Mouse (Mus musculus) E14TG2a.4 (cell line): ENCODE measurements around the gene Adgrb2.

Source experiments
- H3K27me3 ChIP-seq: 2 replicates; pipeline ENCODE4 v1.6.1; 2014; ENCODE audit warnings: low read length, control low read depth; ENCODE audit not compliant: insufficient read depth
- H3K36me3 ChIP-seq: 2 replicates; pipeline ENCODE4 v1.6.1; 2014; ENCODE audit warnings: low read length, control low read depth; ENCODE audit not compliant: insufficient read depth
- H3K4me1 ChIP-seq: replicated peaks from 2 replicates; pipeline ENCODE4 v1.6.1; 2014; ENCODE audit warnings: low read depth, low read length, control low read depth
- H3K4me3 ChIP-seq: replicated peaks from 2 replicates; pipeline ENCODE4 v1.5.1; 2014; ENCODE audit warnings: mild to moderate bottlenecking, low read length
- H3K9me3 ChIP-seq: 2 replicates; pipeline ENCODE4 v1.6.1; 2014; ENCODE audit warnings: low read length, control low read depth
- CTCF ChIP-seq: conservative IDR thresholded peaks from 2 replicates; pipeline ENCODE4 v1.5.1; 2014; ENCODE audit warnings: low read length
- NANOG ChIP-seq: IDR thresholded peaks from 2 replicates; pipeline ENCODE4 v1.6.1; 2014; ENCODE audit warnings: borderline replicate concordance, low read length, mixed read lengths
- POU5F1 ChIP-seq: IDR thresholded peaks from 2 replicates; pipeline ENCODE4 v1.6.1; 2014; ENCODE audit warnings: low read length, borderline replicate concordance

Adgrb2 gene

GRCm38 (mm10) chr4:130009043-130009442 is 24.4 kb downstream of the Adgrb2 start:
- Histone ChIP-seq H3K27me3 (peaks cover 62% of the 10 kb centered on the region), H3K4me1 (peaks cover 63% of the 10 kb centered on the region), H3K4me3 (no peak overlapping the region), H3K36me3 (peaks cover 8% of the 10 kb centered on the region), H3K9me3 (no peaks in the 10 kb centered on the region)
- TF ChIP-seq POU5F1, result no peak
- TF ChIP-seq NANOG, result no peak
- TF ChIP-seq CTCF, result no peak

GRCm38 (mm10) chr4:130010723-130011122 is 26.1 kb downstream of the Adgrb2 start:
- Histone ChIP-seq H3K9me3 (no peaks in the 10 kb centered on the region), H3K4me1 (peaks cover 65% of the 10 kb centered on the region), H3K27me3 (peaks cover 64% of the 10 kb centered on the region), H3K36me3 (peaks cover 8% of the 10 kb centered on the region), H3K4me3 (no peak overlapping the region)
- TF ChIP-seq CTCF (no peak), NANOG (no peak), POU5F1 (no peak)

GRCm38 (mm10) chr4:130012234-130012633 is 27.6 kb downstream of the Adgrb2 start:
- Histone ChIP-seq H3K36me3 (peaks cover 8% of the 10 kb centered on the region), H3K4me1 (peaks cover 67% of the 10 kb centered on the region), H3K4me3 (no peak overlapping the region), H3K27me3 (peaks cover 62% of the 10 kb centered on the region), H3K9me3 (no peaks in the 10 kb centered on the region)
- TF ChIP-seq POU5F1, result no peak
- TF ChIP-seq NANOG, result no peak
- TF ChIP-seq CTCF, result no peak

- H3K9me3 ChIP-seq, result no peaks in the 10 kb centered on the region
- H3K4me3 ChIP-seq, result peak overlapping the region; percentile 45
- peaks cover 65% of the 10 kb centered on the region for H3K4me1 ChIP-seq
- H3K36me3 ChIP-seq, result peaks cover 8% of the 10 kb centered on the region
- peaks cover 60% of the 10 kb centered on the region for H3K27me3 ChIP-seq
- no peak for TF ChIP-seq POU5F1
- no peak for TF ChIP-seq CTCF
- TF ChIP-seq NANOG, result no peak
These were observed 28.4 kb downstream of the Adgrb2 start for GRCm38 (mm10) chr4:130013111-130013510.

GRCm38 (mm10) chr4:130016010-130016409 is 31.3 kb downstream of the Adgrb2 start:
- no peak for TF ChIP-seq NANOG
- no peak for TF ChIP-seq CTCF
- TF ChIP-seq POU5F1, result no peak
- no peaks in the 10 kb centered on the region for H3K9me3 ChIP-seq
- no peak overlapping the region for H3K4me3 ChIP-seq
- peaks cover 8% of the 10 kb centered on the region for H3K36me3 ChIP-seq
- peaks cover 52% of the 10 kb centered on the region for H3K27me3 ChIP-seq
- H3K4me1 ChIP-seq, result peaks cover 52% of the 10 kb centered on the region

GRCm38 (mm10) chr4:130017036-130017674 is 32.5 kb downstream of the Adgrb2 start:
- no peak for TF ChIP-seq NANOG
- TF ChIP-seq POU5F1, result no peak
- TF ChIP-seq CTCF, result no peak
- H3K4me3 ChIP-seq, result no peak overlapping the region

GRCm38 (mm10) chr4:130022952-130023351 is 38.3 kb downstream of the Adgrb2 start:
- peaks cover 48% of the 10 kb centered on the region for H3K27me3 ChIP-seq
- H3K36me3 ChIP-seq, result no peaks in the 10 kb centered on the region
- no peak overlapping the region for H3K4me3 ChIP-seq
- TF ChIP-seq POU5F1 (no peak), CTCF (no peak), NANOG (no peak)
- peaks cover 14% of the 10 kb centered on the region for H3K4me1 ChIP-seq
- no peaks in the 10 kb centered on the region for H3K9me3 ChIP-seq

More at GRCm38 (mm10) chr4:130017036-130017674, 32.5 kb downstream of the Adgrb2 start:
- H3K36me3 ChIP-seq, result 0 out of 2 replicates have a peak, but pooled peaks cover under 1% of the 10 kb centered on the region
- H3K27me3 ChIP-seq, result peaks cover 52% of the 10 kb centered on the region
- peaks cover 58% of the 10 kb centered on the region for H3K4me1 ChIP-seq
- no peaks in the 10 kb centered on the region for H3K9me3 ChIP-seq

GRCm38 (mm10) chr4:130023511-130024231 is 39.0 kb downstream of the Adgrb2 start:
- Histone ChIP-seq H3K4me1 (peaks cover 14% of the 10 kb centered on the region), H3K27me3 (peaks cover 53% of the 10 kb centered on the region), H3K4me3 (no peak overlapping the region), H3K36me3 (no peaks in the 10 kb centered on the region), H3K9me3 (no peaks in the 10 kb centered on the region)
- no peak for TF ChIP-seq POU5F1
- TF ChIP-seq NANOG, result no peak
- no peak for TF ChIP-seq CTCF

GRCm38 (mm10) chr4:130025544-130025943 is 40.9 kb downstream of the Adgrb2 start:
- peaks cover 13% of the 10 kb centered on the region for H3K4me1 ChIP-seq
- no peaks in the 10 kb centered on the region for H3K9me3 ChIP-seq
- TF ChIP-seq NANOG, result no peak
- TF ChIP-seq POU5F1, result no peak
- no peak for TF ChIP-seq CTCF
- H3K4me3 ChIP-seq, result no peak overlapping the region
- peaks cover 45% of the 10 kb centered on the region for H3K27me3 ChIP-seq
- H3K36me3 ChIP-seq, result no peaks in the 10 kb centered on the region
